Mouse (Mus musculus): Measurements from ENCODE around the gene Trove2.

DNA sequence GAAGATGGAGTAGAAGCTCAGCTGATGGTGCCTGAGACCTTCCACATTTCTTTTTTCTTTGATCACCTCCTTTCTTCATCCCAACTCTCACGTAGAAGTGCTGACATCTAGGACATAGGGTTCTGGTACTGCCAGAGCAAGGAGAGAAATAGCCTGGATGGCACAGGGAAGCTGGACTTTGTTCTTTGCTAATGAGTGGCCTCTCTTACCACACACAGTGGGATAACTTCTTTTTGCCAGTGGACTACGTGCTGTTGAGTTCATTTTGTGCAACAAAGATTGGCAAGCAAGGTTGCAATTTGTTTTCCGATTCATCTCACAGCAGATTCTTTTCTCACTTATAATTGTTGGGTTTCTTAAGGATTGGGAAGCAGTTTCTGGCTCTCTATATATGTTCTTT, 45.8 kb upstream of the Trove2 start:
- TF ChIP-seq POLR2A (IDR thresholded peaks at IDR 0.05; ENCODE audit: extremely low read depth, insufficient read depth, low read length): no peak
- no peak for TF ChIP-seq CTCF (IDR thresholded peaks at IDR 0.05; ENCODE audit: extremely low read depth, insufficient read depth, low read length)

Measured in cortical plate, adult 2 months (tissue).